Mouse (Mus musculus) granulocyte monocyte progenitor cell, adult 5-6 weeks (primary cell): ENCODE measurements around the gene Nrg4. TPM values are rescaled to one million over a fixed set of nuclear protein-coding genes. Genes with fewer than 3 reads are reported as not detected.
"Not testable (repeated sequence)": the region's sequence is repeated elsewhere in the genome, so short reads cannot be mapped to it uniquely, and the experiment has no call there.

Experiments used
- ATAC-seq: replicated peaks from 2 replicates; pipeline ENCODE4 v1.8.0; 2016; ENCODE audit warnings: mild to moderate bottlenecking, moderate TSS enrichment, inconsistent platforms; ENCODE audit not compliant: poor library complexity, severe bottlenecking
- total RNA-seq, 2 experiments: library from RNA; stranded (forward) in 1 of 2; stranded (reverse) in 1 of 2; fragments of 200-712, 200-1000 nt in 1 of 2; fragments of >200 nt in 1 of 2; fragmentation: Nextera tagmentation in 1 of 2; gene quantifications; 2 replicates each; pipeline ENCODE4 v1.2.3; 2014 to 2017

Gene Nrg4
- total RNA-seq, 2 experiments from 2014 or later: 6.2 to 9.2 TPM

DNA sequence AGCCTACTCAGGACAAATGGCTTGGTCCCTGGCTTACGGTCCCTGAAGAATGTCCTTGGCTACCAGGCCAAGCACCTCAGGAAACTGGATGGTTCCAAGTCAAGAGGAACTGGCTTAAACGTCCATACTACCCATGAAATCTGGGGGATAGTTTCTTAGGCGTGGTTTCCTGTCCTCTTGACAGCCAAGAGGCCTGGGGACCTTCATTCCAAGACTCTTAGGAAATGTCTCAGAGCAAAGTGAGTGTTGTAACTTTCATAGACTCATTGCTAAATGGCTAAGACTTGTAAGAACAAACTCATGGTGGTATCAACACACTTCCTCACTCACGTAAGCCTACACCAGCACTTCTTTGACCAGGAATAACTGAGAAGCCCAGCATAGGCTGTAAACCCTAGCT lies 71.0 kb downstream of the Nrg4 start:
- ATAC-seq: peak; percentile 89

DNA sequence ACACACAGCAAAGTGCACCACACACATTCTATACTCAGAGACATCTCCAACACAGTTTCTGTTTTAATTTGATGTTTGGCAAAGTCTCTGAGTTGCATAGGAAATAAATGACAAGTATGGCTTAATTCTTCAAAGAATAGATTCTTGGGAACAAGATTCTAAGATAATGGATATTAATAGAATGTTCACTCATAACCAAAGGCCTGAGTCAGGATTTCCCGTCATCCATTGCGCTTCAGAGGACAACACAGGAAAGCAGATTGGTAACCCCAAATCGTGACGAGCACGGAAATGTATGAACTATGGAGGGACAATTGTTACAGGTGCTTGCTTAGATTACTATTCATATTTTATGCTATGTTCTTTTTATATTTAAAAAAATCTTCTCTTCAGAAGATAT lies 71.6 kb downstream of the Nrg4 start:
- no peak for ATAC-seq

DNA sequence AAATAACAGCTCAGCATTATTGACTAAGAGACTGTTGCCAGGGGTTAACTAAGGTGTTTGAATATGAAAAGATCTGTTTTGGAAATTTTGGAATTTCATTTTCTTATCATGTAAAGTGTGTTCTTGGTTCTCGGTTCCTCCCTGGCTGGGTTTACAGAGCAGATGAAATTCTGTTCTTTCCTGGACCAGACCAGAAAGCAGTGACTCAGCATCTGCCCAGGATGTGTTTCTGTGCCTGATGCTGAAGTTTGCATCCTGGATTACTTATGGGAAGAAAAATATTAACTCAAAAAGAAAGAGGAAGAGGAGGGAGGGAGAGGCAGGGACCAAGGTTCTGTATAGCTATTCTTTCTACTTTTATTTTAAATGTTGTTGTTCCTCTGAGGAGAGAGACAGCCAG lies 72.8 kb downstream of the Nrg4 start:
- no peak for ATAC-seq

DNA sequence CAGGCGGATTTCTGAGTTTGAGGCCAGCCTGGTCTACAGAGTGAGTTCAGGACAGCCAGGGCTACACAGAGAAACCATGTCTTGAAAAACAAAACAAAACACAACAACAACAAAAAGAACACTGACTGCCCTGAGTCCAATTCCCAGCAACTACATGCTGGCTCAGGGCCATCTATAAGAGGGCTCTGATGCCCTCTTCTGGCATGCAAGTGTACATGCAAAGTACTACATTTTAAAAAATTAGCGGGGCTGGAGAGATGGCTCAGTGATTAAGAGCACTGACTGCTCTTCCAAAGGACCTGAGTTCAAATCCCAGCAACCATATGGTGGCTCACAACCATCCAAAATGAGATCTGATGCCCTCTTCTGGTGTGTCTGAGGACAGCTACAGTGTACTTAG lies 74.5 kb downstream of the Nrg4 start:
- not testable (repeated sequence) for ATAC-seq

DNA sequence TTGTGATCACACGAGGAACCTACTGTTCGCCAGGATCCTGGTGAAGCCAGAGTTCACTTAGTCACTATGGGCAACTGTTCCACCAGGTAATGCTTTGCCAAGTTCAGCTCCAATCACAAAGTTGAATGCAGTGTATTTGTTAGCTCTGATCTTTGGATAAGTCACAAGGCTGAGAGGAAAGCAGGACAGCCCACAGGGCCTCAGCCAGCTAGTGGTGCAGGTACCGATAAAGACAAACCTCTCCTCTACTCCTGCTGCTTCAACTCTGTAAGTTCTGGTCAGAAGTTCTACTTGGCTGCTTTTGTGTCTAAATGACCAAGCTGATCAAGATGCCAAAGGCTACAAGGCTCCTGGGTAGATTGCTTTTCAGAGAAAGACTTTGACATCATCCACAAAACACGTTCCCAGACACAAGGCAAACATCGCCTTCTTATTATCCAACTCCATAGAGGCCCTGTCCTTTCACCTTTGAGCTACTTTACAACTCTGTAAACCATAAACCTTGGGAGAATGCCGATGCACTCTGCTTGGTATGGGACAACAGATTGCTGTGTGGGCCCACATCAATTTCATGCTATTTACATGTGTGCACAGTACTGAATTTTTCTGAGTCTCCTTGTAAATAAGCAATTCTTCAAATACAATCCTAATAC lies 75.9 kb downstream of the Nrg4 start:
- no peak for ATAC-seq

DNA sequence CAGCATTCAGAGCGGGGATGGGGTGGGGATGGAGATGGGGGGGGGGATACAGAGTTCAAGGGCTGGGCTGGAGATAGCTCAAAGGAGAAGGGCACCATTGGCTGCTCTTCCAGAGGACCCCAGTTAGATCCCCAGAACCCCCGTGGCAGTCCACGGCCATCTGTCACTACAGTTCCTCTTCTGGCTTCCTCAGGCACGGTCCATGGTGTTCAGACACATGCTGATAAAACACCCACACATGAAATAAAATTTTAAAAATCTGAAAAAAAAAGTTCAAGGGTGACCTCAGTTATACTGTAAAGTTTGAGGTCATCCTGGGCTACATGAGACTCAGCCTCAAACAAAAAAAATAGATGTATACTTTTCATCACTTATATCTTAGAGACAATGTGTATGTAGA lies 78.2 kb downstream of the Nrg4 start:
- no peak for ATAC-seq

DNA sequence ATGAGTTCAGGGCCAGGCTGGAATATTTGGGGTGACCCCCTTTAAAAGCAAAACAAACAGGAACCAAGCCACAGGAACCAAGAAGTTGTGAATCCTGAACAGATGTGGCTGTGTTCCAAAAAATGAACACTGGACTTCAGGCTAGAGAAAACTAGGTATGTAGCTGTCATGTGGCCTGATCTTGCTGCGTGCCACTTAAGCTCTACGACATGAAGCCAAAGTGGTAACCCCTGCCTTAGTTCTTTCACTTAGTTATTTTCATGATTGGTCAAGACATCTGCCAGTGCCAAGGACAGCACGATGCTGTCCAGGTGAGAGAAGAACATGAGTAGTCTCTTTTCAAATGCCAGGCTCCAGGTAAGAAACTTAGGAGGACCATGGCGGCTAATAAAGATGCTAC lies 79.7 kb downstream of the Nrg4 start:
- ATAC-seq: no peak

DNA sequence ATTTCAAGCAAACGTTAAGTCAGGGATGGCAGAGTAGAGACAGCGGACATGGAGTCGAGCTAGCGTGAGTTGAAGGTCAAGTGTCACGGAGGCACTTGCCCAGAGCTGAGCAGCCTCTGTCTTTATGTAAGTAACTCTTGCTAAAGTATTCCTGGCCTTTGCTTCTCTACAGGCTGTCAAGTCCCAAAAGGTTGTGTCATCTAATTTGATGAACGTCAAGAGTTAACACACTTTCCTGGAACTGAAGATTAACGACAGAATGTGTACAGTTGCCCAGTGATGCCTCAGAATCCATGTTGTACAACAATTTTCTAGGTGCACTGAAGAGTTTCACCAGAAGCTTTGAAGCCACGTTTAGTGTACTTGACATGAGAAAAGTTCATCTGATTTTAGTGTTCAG lies 80.2 kb downstream of the Nrg4 start:
- ATAC-seq: no peak

DNA sequence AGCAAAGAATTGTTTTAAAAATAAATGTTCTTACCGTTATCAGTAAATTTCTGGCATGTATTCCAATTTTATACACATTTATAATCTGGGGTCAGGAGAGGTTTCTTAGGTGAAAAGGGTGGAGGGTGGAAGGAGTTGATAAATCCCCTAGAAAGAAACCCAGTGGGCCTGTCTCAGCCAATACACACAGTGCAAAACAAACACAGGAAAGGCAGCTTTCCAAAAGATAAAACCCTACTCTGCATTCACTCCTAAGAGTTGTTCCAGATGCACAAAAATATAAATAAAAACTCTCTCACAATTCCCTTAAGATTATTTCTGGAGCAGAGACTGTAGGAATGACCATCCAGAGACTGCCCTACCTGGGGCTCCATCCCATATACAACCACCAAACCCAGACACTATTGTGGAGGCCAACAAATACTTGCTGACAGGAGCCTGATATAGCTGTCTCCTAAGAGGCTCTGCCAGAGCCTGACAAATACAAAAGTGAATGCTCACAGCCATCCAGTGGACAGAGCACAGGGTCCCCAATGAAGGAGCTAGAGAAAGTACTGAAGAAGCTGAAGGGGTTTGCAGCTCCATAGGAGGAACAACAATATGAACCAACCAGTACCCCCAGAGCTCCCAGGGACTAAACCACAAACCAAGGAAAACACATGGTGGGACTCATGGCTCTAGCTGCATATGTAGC lies 81.4 kb downstream of the Nrg4 start:
- ATAC-seq: not testable (repeated sequence)

DNA sequence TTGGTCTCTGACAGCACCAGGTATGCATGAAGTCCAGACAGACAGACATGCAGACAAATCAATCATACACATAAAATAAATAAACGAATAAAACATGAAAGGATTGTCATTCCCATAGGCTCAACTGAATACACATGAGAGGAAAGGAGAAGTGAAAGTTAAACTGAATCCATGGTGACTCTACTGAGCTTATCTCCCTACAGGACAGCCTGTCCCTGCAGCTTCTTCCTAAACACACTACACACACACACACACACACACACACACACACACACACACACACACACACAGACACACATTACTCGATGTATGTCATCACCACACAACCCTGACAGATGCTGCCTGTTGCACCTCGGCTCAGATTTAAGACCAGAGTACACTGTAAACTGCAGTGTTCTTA lies 82.6 kb downstream of the Nrg4 start:
- peak; percentile 85 for ATAC-seq

DNA sequence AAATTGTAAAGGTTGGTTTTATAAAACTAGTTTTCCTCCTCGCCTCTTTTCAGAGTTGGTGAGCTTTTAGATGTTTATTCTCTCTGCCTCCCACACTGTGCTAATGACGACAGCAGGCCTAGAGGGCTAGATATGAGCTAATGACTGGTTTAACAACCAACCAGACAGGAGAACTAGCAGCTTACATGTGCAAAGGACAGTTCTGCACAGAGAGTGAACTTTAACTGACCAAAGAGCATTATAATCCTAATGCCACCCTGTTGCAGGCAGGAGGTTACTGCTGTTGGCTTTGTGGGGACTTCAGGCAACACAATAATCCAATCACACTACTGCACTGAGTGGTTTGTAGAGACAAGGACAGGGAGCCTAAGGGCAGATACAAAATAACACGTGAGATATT lies 83.4 kb downstream of the Nrg4 start:
- no peak for ATAC-seq

DNA sequence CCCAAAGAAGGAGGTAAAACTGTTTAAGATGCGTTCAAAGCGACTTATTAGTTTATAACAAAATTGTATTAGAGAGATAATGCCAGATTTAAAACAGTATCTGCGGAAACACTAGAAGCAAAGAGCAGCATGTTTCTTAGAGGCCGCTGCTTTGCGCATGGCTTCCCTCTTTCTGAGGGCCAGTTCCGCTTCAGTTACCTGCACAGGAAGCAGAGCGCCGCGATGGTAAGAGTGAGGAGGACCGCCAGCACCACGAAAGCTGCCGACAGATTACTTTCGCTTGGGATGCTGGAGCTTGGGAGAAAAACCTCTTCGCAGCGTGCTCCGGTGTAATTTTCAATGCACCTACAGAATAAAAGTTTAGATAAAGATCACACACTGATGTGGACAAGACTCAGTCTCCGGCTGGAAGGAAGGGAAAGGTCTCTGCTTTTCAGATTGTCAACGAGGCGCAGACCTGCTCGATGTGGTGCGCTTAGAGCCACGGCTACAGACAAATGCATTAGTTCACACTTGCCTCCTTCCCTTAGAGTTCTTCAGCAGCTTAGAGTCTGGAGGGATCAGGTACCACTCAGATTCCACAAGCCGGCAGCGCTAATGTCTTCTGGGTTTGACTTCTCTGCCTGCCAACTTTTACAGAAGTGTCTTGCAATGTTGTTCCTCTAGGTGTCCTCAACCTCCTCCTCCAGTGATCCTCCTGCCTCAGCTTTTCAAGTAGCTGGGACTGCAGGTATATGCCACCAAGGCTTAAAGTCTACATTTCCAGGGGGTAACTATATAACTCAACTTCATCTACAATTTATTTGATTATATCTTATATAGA lies 84.6 kb downstream of the Nrg4 start:
- ATAC-seq: peak; percentile 76

DNA sequence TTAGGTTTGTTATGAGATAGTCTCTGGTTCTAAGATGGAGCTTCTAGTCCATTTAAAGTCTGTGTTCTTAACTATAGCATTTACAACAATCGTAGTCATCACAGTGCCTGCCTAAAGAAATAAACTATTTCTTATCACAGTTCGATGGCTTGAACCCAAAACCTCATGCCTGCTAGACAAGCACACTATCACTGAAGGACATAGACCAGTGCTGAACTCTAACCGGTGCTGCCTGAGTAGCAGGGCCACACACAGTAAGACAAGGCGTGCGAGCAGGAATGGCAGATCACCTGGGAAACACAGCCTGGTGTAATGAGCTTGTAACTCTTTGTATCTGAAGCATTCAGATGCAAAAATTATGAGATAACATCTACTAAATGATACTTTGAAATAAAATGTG lies 85.8 kb downstream of the Nrg4 start:
- no peak for ATAC-seq

DNA sequence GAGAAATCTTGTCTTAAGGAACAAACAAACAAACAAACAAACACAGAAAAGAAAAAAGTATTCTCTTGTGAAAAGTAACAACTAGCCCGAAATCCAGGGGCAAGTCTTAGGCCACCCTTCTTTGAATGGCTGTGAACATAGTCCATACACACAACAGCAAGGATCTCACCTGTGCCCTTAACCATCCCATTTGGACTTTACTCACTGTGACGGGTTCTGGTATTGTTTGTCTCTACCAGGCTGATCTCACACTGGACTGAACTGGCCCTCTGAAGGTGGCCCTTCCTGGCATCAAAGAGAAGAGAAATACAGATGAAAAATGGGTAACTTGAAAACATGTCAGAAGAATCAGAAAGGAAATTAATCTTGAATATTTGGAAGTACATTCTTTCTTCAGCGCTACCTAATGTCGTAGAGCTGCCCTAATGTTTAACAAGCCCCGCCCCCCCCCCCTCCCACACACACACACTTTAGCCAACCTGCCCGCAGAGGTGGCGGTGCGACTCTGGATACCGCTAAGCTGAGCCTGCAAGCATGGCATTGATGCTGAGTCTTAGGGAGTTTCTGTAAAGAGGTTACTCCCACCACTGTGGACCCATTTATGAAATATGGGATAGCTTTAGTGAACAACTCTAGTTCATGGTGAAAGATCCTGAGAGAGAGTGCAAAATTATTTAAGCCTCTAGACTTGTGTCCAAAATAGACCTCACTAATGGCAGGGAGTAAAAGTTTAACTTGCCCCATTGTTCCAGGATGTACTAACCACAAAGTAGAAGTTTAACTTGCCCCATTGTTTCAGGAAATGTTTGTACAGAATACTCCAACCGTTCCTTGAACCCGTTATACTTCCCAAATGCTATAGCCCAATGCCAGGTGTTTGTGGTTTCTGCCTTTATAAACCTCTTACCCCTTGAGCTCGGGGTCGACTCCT lies 90.1 kb downstream of the Nrg4 start:
- ATAC-seq: no peak

DNA sequence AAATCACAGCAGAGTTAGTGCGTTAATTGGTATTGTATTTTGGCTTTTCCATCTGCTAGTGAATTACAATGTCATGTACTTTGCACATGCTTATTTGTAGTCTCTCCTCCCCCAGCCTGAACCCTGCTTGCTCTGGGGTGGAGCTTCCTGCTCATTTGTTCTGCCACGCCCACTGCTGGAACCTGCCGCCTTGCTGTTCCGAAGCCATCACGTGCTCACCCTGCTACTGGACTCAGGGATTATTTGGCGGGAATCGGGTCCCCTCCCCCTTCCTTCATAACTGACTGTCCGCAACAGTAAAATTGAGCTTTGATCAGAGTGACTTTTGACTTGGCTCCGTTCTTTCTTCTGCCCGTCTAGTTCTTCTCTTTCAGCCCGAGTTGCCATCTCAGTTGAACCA lies 93.6 kb downstream of the Nrg4 start:
- ATAC-seq: not testable (repeated sequence)

DNA sequence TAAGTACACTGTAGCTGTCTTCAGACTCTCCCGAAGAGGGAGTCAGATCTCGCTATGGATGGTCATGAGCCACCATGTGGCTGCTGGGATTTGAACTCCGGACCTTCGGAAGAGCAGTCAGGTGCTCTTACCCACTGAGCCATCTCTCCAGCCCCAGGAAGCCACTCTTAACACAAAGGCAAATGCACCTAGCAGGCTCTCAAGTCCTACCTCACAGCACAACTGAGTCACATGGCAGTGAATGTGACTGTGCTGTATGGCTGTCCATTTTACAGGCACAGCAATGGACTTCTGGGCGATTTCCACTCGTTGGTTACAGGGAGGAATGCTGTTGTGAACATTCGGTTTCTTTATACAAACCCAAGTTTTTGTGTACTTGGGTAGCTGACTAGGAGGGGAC lies 94.1 kb downstream of the Nrg4 start:
- ATAC-seq: no peak

DNA sequence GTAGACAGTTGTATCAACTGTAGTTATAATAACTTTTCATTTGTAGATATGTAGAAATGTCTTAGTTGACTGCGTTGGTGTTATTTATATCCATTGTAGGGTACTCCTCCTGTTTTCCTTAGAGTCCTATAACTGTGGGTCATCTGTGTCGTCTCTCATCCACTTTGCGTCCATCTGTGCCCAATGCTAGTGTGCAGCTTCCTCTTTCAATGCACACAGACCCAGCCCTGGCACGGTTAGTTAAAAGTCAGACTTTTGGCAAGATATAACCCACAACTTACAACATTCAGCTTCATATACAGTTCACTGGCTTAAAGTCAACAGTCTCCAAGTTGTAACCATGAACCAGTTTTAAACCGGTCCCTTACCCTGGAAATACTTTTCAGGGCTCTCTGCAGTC lies 94.5 kb downstream of the Nrg4 start:
- peak; percentile 77 for ATAC-seq

DNA sequence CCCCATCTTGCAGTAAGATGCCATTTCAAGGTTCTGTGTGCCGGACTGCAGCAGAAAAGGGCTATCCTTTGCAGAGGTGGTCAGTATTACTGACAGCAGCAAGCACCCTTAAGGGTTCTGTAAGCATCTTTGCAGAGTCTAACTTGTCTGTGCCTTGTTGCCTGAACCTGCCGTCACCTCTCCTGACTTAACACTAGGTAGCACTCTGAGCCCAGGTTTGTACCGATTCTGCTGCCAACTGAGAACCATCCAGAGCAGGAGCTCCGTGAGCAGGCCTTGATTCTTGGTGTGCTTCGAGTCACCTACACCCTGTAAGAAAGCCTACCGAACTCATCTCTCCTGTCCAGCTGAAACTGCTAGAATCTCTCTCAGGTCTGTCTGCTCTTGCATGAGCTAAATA lies 95.1 kb downstream of the Nrg4 start:
- ATAC-seq: no peak

DNA sequence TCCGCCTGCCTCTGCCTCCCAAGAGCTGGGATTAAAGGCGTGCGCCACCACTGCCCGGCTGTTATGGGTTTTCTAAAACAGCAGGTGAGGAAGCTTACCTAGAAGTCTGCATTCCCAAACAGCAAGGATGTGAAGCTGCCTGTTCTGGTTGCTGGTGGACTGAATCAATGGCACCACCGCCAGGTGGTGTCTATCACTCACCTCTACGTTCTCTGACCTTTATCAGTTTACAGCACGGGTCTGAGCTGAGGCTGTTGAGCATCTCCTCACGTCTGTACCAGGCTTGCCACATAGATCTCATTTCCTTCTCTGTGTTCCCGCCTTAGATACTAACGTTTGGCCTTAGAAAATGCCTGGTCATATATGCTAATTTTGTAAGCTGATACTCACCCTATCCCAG lies 97.6 kb downstream of the Nrg4 start:
- ATAC-seq: peak; percentile 30; the same call in 1 of the 2 replicates

DNA sequence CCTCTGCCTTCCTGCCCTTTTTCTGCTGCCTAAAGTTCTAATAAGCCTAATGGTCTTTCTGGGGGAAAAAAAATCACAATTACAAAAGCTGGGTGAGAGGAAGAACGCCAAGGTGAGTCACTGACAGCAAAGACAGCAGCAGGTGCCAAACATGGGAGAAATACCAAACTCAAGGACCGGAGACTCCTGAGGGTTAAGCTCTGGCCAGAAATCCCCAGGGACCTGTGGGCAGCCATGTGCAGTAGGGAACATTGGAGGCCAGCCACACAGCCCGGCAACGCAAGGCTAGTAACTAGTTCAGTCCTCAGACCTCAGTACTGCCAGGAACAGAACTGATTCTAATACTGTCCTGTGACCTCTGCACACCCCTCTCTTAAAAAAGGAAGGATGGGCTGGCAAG lies 98.5 kb downstream of the Nrg4 start:
- ATAC-seq: no peak
